Mouse (Mus musculus) thymus, adult 2 months (tissue): ENCODE measurements around the gene Trem1. TPM values are rescaled to one million over a fixed set of nuclear protein-coding genes. Genes with fewer than 3 reads are reported as not detected.

Experiments
- DNase-seq: peaks from one replicate; pipeline ENCODE4 v3.0.0; 2021
- H3K27ac ChIP-seq: fragments of 200-500 bp; 2 replicates; pipeline ENCODE4 v1.5.1; 2012; ENCODE audit warnings: low read length, control low read depth; ENCODE audit not compliant: control insufficient read depth, insufficient read depth
- H3K27me3 ChIP-seq: fragments of 200-500 bp; 2 replicates; pipeline ENCODE4 v1.6.1; 2012; ENCODE audit warnings: mild to moderate bottlenecking, low read length, moderate library complexity, mixed read lengths; ENCODE audit not compliant: control insufficient read depth, insufficient read depth
- H3K36me3 ChIP-seq: fragments of 200-500 bp; 2 replicates; pipeline ENCODE4 v1.6.1; 2012; ENCODE audit warnings: mild to moderate bottlenecking, low read length, moderate library complexity; ENCODE audit not compliant: control insufficient read depth, insufficient read depth
- H3K4me1 ChIP-seq: fragments of 200-500 bp; replicated peaks from 2 replicates; pipeline ENCODE4 v1.6.1; 2012; ENCODE audit warnings: low read length; ENCODE audit not compliant: control insufficient read depth, insufficient read depth
- H3K4me3 ChIP-seq: fragments of 200-500 bp; 2 replicates; pipeline ENCODE4 v1.5.1; 2012; ENCODE audit warnings: mild to moderate bottlenecking, low read length, control low read depth, moderate library complexity; ENCODE audit not compliant: control insufficient read depth, insufficient read depth
- CTCF ChIP-seq: fragments of 200-500 bp; IDR thresholded peaks from 2 replicates; pipeline ENCODE4 v1.5.1; 2012; ENCODE audit warnings: mild to moderate bottlenecking, control low read depth, low read length, moderate library complexity, borderline replicate concordance; ENCODE audit not compliant: control insufficient read depth, poor library complexity, insufficient read depth; ENCODE audit errors: extremely low read depth
- POLR2A ChIP-seq: fragments of 200-500 bp; IDR thresholded peaks from 2 replicates; pipeline ENCODE4 v1.6.1; 2012; ENCODE audit warnings: mild to moderate bottlenecking, low read length, control low read depth, moderate library complexity; ENCODE audit not compliant: control insufficient read depth, poor library complexity, insufficient read depth; ENCODE audit errors: extremely low read depth
- WGBS: fragments of 180-500 bp; shearing (Covaris S2); methylation state at CpG from one replicate; pipeline ENCODE4 v1.1.7; 2018; 5-methylcytosine and 5-hydroxymethylcytosine counted together
- polyA plus RNA-seq: library from polyadenylated mRNA; depleted of rRNA; stranded (reverse); fragments of >200 nt; gene quantifications from 2 replicates; pipeline ENCODE4 v1.2.3, GENCODE M21; 2012

The Trem1 gene
- polyA plus RNA-seq, 1 experiment = 0.08 TPM

DNA sequence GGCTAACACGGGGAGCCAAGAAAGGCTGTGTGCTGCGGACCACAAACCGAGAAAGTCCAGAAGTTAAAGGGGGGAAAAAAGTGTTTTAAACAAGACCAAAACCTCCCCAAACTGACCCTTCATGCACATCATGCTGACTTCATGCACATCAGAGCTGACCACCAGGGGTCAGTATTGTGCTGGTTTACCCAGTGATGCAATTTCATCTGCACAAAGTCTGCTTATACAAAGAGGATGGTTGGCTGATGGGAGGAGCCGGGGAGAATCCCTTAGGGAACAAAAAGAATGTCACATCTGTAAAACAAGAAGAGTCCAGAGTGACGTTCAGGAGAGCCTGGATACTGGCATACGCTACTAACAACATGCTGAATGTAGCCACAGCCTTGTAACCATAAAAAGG lies 42.3 kb downstream of the Trem1 start:
- no peaks in the 10 kb centered on the region for H3K36me3 ChIP-seq
- WGBS = 32% methylated on average over 6 of the region's 6 CpGs
- no peaks in the 10 kb centered on the region for H3K27me3 ChIP-seq
- peak; percentile 81 for DNase-seq
- no peak overlapping the region for H3K4me3 ChIP-seq
- H3K4me1 ChIP-seq = no peaks in the 10 kb centered on the region
- no peak for TF ChIP-seq POLR2A
- no peak for TF ChIP-seq CTCF
- no peak overlapping the region for H3K27ac ChIP-seq

DNA sequence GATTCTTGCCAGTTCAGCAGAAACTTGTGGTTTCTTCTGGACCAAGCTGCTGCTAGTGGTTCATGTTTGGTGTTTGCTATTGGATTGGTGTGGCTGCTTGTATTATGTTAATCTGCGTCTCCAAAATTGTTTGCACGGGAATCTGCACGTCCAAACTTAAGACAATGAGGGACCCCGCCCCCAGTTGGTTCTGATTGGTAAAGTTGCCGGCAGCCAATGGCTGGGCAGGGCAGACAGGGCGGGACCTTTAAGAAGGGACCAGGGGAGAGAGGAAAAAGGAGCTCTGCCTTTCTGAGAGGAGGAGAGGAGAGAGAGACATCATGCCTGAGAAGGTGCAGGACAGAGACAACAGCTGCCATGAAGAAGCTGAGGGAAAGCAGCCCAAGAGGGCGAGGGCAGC lies 43.2 kb downstream of the Trem1 start:
- no peaks in the 10 kb centered on the region for H3K27me3 ChIP-seq
- no peaks in the 10 kb centered on the region for H3K36me3 ChIP-seq
- 67% methylated on average over 7 of the region's 7 CpGs for WGBS
- no peak overlapping the region for H3K27ac ChIP-seq
- no peak for DNase-seq
- TF ChIP-seq POLR2A (no peak), CTCF (no peak)
- H3K4me1 ChIP-seq = no peaks in the 10 kb centered on the region
- no peak overlapping the region for H3K4me3 ChIP-seq

DNA sequence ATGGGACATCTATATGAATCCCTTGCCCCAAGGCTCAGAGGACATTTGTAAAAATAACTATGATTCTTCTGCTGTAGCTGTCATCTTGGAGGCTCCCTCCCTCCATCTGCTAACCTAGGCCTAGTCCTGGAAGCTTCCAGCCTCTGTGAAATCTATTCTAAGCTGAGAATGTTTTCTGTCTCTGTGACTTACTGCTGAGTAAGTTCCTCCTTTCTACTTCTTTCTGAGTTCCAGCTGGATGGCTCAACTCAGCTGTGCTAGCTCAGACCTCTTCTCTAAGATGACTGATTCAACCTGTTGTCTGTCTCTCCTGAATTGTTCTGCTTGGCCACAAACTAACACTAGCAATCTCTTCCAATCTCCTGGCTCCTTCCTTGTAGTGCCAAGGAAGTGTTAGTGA lies 45.8 kb downstream of the Trem1 start:
- Histone ChIP-seq H3K4me1 (peaks cover 5% of the 10 kb centered on the region), H3K27me3 (no peaks in the 10 kb centered on the region), H3K27ac (no peak overlapping the region), H3K4me3 (no peak overlapping the region), H3K36me3 (no peaks in the 10 kb centered on the region)
- no peak for DNase-seq
- TF ChIP-seq POLR2A = no peak
- TF ChIP-seq CTCF = no peak

DNA sequence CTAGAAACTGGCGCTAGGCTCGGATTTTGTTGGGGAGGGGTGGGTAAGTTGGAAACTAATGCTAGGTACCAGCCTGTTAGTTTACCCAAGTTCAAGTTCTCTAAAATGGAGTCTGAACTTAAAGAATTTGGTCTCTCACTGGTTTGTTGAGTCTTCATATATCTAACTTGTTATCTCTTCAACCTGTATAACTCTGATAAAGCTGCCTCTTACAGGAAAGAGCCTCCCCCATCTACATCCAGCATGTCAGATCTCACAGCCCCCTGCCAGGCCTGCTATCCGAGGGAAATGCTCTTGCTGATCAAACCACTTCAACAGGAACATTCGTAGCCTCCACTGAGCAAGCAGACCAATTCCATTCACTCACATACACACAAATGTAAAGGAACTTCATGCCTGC lies 46.4 kb downstream of the Trem1 start:
- TF ChIP-seq POLR2A (no peak), CTCF (no peak)
- WGBS = 93% methylated on average over 4 of the region's 4 CpGs
- Histone ChIP-seq H3K4me1 (peaks cover 5% of the 10 kb centered on the region), H3K27ac (no peak overlapping the region), H3K36me3 (no peaks in the 10 kb centered on the region), H3K27me3 (no peaks in the 10 kb centered on the region), H3K4me3 (no peak overlapping the region)
- no peak for DNase-seq

DNA sequence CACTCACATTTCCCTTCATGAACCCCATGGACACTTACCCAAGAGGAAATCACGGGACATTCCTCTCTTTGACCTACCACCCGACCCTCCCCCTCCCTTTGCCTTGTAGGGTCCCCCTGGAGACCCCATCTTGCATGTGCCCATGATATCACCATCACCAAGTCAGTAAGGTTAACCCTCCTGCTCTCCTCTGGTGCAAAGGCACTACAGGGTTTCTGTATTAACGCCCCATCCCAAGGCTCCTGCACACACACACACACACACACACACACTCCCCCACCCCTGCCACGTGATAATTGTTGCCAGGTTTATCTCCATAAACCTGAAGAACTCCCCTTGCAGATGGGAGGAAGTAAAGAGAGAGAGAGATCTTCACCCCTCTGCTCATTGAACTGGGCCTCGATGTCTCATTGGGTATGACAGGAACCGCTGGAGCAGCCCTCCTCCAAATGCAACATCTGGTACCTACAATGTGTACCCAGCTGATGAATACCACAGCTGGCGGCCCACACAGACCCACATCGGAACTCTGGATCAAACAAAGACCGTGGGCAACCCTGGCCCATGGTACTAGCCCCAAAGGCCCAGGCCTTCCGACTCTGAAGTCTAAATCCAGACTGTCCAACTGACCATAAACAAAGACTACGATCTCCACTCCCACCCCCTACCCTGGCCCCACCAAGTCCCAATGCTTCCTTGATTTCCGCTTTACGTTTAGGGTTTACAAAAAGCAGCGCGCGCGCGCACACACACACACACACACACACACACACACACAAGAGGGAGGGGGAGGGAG lies 48.6 kb downstream of the Trem1 start:
- 47% methylated on average over 18 of the region's 18 CpGs for WGBS
- Histone ChIP-seq H3K4me1 (peaks cover 5% of the 10 kb centered on the region), H3K36me3 (no peaks in the 10 kb centered on the region), H3K27me3 (no peaks in the 10 kb centered on the region), H3K27ac (no peak overlapping the region), H3K4me3 (peak overlapping the region; percentile 37)
- TF ChIP-seq POLR2A (no peak), CTCF (no peak)
- DNase-seq = peak; percentile 21

DNA sequence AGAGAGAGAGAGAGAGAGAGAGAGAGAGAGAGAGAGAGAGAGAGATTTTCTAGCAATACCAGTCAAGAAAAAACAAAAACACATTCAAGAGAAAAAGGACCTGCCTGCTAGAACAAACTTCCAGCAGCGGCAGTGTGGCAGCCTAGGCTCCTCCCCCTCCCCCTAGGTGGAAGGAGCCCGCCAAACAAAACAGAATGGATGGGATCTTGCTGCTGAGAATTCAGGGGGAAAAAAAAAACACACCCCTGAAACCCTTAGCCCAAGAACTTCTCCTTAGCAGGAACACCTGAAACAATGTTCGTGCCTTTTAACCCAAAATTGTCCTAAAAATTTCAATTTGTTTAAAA lies 49.1 kb downstream of the Trem1 start:
- H3K4me3 ChIP-seq = peak overlapping the region; percentile 37
- no peak overlapping the region for H3K27ac ChIP-seq
- DNase-seq = peak; percentile 28
- H3K27me3 ChIP-seq = no peaks in the 10 kb centered on the region
- peaks cover 5% of the 10 kb centered on the region for H3K4me1 ChIP-seq
- H3K36me3 ChIP-seq = no peaks in the 10 kb centered on the region
- 19% methylated on average over 3 of the region's 3 CpGs for WGBS
- TF ChIP-seq POLR2A (no peak), CTCF (no peak)

DNA sequence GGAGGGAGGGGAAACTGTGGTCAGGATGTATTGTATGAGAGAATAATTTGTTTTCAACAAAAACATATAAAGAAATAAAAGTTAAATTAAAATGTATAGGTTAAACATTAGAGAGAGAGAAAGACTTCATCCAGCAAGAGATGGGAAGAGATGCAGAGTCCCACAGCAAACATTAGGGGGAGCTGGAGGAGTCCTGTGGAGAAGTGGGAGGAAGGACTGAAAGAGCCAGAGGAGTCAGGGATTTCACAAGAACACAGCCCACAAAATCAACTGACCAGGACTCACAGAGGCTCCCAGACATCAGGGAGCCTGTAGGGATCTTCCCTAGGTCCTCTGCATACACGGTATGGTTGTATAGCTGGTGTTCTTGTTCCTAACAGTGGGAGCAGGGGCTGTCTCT lies 54.2 kb downstream of the Trem1 start:
- no peak overlapping the region for H3K4me3 ChIP-seq

More for the DNA sequence above, 54.2 kb downstream of the Trem1 start:
- Histone ChIP-seq H3K27ac (no peak overlapping the region), H3K4me1 (no peaks in the 10 kb centered on the region), H3K27me3 (no peaks in the 10 kb centered on the region), H3K36me3 (no peaks in the 10 kb centered on the region)
- no peak for DNase-seq
- 61% methylated on average over 1 of the region's 1 CpGs for WGBS
- no peak for TF ChIP-seq POLR2A
- no peak for TF ChIP-seq CTCF
